In genomic region chr1:133825543-133825942, GRCm38 (mm10) we compare ENCODE assay signal across 8 mouse cellular contexts. TPM values are rescaled to one million over a fixed set of nuclear protein-coding genes. Genes with fewer than 3 reads are reported as not detected.
DNase-seq lines count a peak whose midpoint lies in the region; ATAC-seq lines count a peak whose summit lies in the region.

No protein-coding gene starts in this region.

- no peak overlapping the region; the same call in 1 of the 2 replicates for H3K27ac ChIP-seq in intestine, embryonic 14.5 days (ENCODE audit: low read depth)

- H3K4me3 ChIP-seq in intestine, embryonic 14.5 days (ENCODE audit: low read depth, low read length), result no peak overlapping the region

- DNase-seq in ovary, adult 18-20 months (ENCODE audit: low spot score), result peak; percentile 10
- no peak for DNase-seq in ovary, postnatal 14 days (ENCODE audit: low spot score)
- peak; percentile 77 for DNase-seq in embryo, embryonic 10.5 days (ENCODE audit: low spot score)
- no peak for DNase-seq in intestine, embryonic 14.5 days (ENCODE audit: low spot score)
- peak; percentile 64 for DNase-seq in neural tube, embryonic 10.5 days (ENCODE audit: extremely low spot score, low spot score)
- no peak for DNase-seq in right cerebral cortex, postnatal 10 days (ENCODE audit: low spot score in 2 of 2)
- no peak for DNase-seq in layer of hippocampus, postnatal 25 days (ENCODE audit: extremely low spot score in 1 of 2, low spot score in 1 of 2)
- no peak for DNase-seq in thymus, adult 18-20 months

- H3K4me2 ChIP-seq in intestine, embryonic 14.5 days (ENCODE audit: low read length), result no peak overlapping the region

- H3K9me3 ChIP-seq in intestine, embryonic 14.5 days (ENCODE audit: control insufficient read depth, low read length), result no peaks in the 10 kb centered on the region

- no peaks in the 10 kb centered on the region for H3K27me3 ChIP-seq in intestine, embryonic 14.5 days (replicated peaks; ENCODE audit: control insufficient read depth, insufficient read depth, low read length)

- H3K9ac ChIP-seq in intestine, embryonic 14.5 days (ENCODE audit: low read length), result no peak overlapping the region

- peaks cover 15% of the 10 kb centered on the region; the same call in 1 of the 2 replicates for H3K4me1 ChIP-seq in intestine, embryonic 14.5 days (replicated peaks; ENCODE audit: control insufficient read depth, insufficient read depth, low read length)

- 9% methylated on average over 8 of the region's 8 CpGs for WGBS in intestine, embryonic 14.5 days

- H3K36me3 ChIP-seq in intestine, embryonic 14.5 days (ENCODE audit: control insufficient read depth, insufficient read depth, low read length), result no peaks in the 10 kb centered on the region

- ATAC-seq in intestine, embryonic 14.5 days (replicated peaks; ENCODE audit: low FRiP score, low TSS enrichment, low read depth), result peak; percentile 48; the same call in 1 of the 2 replicates

RNA-seq across cellular contexts. Expression of gene Atp2b4, which starts 24.7 kb away (rescaled TPM):
- polyA plus RNA-seq in intestine, embryonic 14.5 days (2014; fragmentation: Nextera tagmentation; extraction: Ambion mirVana), result 30.7 and 32.3 TPM in 2 replicates
- total RNA-seq in layer of hippocampus, postnatal 25 days (2021), result 10 to 100 TPM; 67.6 to 79.3 TPM

Comparison
In these comparisons a context has a peak if more than half of its experiments do, and no peak if none do; other contexts are left out.
1. DNase-seq: peak in ovary, adult 18-20 months (single experiment), embryo, embryonic 10.5 days (single experiment) and neural tube, embryonic 10.5 days (single experiment); none in ovary, postnatal 14 days (single experiment), intestine, embryonic 14.5 days (single experiment), right cerebral cortex, postnatal 10 days (0 of 2), layer of hippocampus, postnatal 25 days (0 of 2) and thymus, adult 18-20 months (0 of 2).